Mouse (Mus musculus) liver, embryonic 14.5 days (tissue): ENCODE measurements around the gene Mfap5.

Experiments used
- CTCF ChIP-seq: IDR thresholded peaks from 2 replicates; pipeline ENCODE4 v1.5.1; 2016; ENCODE audit warnings: antibody characterized with exemption, low read depth, control low read depth
- EP300 ChIP-seq: IDR thresholded peaks from 2 replicates; pipeline ENCODE4 v1.6.1; 2016; ENCODE audit warnings: antibody characterized with exemption, low read depth

GRCm38 (mm10) chr6:122555266-122555665 is 49.6 kb downstream of the Mfap5 start:
- no peak for TF ChIP-seq CTCF
- no peak for TF ChIP-seq EP300
